Mouse (Mus musculus) hematopoietic stem cell, adult 5-6 weeks (primary cell): ENCODE data around the gene Dhx9. TPM values are rescaled to one million over a fixed set of nuclear protein-coding genes. Genes with fewer than 3 reads are reported as not detected.
"Not testable (repeated sequence)": the region's sequence is repeated elsewhere in the genome, so short reads cannot be mapped to it uniquely, and the experiment has no call there.

ENCODE experiments used
- ATAC-seq, 2 experiments: fragments of 125-278 bp in 1 of 2; replicated peaks in 1 of 2; 2 replicates each; pipeline ENCODE4 v1.8.0; 2016 to 2017; ENCODE audit warnings: inconsistent platforms in 2 of 2, mild to moderate bottlenecking in 2 of 2, moderate number of reproducible peaks in 2 of 2, low read depth in 1 of 2, moderate TSS enrichment in 1 of 2; ENCODE audit not compliant: low FRiP score in 2 of 2, poor library complexity in 2 of 2, severe bottlenecking in 2 of 2, insufficient read depth in 1 of 2, low TSS enrichment in 1 of 2
- total RNA-seq: library from RNA; stranded (forward); fragments of 172-1452, 232-1000 nt; gene quantifications from 2 replicates; pipeline ENCODE4 v1.2.3, GENCODE M21; 2017

Dhx9 gene
- total RNA-seq: 163 and 235 TPM in 2 replicates

DNA sequence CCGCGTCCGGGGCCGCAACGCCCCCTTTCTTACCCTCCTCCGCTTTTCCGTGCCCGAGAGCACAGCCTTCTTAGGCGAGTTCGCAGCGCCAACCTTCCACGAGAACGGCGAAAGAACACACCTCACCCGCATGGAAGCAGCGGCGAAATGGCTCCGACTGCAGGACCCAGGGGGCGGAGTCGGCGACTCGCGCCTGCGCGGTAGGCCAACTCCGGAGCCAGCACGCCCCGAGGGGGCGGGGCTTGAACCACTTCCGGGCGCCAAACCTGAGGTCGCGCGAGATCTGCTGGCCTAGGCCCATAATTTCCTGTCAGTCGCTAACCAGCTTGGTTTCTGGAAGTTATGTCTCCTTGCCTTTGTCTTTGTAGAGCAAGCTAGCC lies at the start of gene Dhx9:
Gene Dhx9 (minus strand): TSS at position 161 of the 380 bp plus-strand sequence.
- ATAC-seq: peak; percentile 63 to 85

- ATAC-seq: no peak
Observed at GRCm38 (mm10) chr1:153535611-153536010, 48.2 kb upstream of the Dhx9 start.

- ATAC-seq: not testable (repeated sequence)
Observed at GRCm38 (mm10) chr1:153532896-153533295, 45.4 kb upstream of the Dhx9 start.

DNA sequence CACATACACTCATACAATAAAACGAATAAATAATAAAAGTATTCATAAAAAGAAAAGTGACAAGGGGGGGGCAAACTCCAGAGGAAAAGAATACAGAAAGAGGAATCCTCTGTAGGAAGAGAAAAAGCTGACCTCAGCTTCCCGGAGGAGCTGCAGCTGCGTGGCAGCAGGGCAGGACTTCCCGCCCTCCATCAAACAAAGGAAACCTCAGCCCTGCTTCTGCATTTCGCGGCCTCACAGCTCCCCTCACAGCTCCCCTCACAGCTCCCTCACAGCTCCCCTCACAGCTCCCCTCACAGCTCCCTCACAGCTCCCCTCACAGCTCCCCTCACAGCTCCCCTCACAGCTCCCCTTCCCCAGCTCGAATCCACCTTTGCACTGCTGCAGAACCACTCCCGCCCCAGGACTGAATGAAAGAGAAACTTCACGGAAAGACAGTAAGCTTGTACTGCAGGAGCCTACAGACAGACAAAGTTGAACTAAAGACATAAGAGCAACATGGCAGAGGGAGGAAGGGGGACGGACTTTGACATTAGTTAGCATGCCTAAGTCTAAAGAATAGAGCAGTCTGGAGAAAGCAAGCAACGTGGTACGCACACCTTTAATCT lies 44.9 kb upstream of the Dhx9 start:
- peak; percentile 90 to 93 for ATAC-seq

DNA sequence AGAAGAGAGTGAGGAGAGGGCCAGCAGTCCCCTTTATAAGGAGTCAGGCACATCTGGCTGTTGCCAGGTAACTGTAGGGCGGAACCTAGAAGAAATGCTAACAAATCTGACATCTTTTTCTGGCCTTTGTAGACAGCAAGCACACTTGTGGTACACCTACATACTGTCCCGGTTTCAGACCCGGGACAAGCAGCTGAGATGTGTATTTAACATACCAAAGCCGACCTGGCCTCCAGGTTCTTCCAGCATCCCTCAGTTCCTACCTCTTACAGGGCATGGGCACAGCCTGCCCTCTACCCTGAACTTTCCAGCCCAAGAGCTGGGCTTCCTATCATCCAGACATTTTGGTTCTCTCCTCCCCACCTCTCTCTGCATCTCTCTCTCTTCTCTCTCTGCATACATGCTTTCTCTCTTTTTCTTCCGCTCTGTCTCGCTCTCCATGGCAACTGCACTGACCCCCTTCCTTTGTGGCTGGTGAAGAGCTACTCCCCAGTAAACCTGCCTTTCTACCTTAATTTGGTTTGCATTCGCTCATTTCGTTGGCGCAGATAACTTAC lies 44.3 kb upstream of the Dhx9 start:
- ATAC-seq: peak; percentile 29 to 35; a peak in 2 of 4 replicates

- no peak for ATAC-seq
Observed at GRCm38 (mm10) chr1:153522116-153522515, 34.7 kb upstream of the Dhx9 start.

DNA sequence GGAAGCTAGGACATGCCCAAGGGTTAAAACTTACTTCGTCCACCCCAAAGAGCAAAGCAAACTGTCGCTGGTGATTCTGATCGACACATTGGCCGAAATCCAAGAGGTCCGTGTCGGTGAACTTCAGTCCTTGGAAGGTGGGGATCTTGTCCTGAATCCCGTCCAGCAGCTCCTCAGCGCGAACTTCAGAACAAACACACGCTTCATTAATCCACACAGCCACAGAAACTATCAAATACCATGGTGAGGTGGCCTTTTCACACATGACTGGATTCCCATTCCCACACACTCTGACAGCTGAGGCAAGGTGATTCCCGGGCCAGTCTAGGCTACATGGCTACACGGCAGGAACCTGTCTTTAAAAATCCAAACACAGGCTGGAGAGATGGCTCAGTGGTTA lies 27.9 kb upstream of the Dhx9 start:
- no peak for ATAC-seq

DNA sequence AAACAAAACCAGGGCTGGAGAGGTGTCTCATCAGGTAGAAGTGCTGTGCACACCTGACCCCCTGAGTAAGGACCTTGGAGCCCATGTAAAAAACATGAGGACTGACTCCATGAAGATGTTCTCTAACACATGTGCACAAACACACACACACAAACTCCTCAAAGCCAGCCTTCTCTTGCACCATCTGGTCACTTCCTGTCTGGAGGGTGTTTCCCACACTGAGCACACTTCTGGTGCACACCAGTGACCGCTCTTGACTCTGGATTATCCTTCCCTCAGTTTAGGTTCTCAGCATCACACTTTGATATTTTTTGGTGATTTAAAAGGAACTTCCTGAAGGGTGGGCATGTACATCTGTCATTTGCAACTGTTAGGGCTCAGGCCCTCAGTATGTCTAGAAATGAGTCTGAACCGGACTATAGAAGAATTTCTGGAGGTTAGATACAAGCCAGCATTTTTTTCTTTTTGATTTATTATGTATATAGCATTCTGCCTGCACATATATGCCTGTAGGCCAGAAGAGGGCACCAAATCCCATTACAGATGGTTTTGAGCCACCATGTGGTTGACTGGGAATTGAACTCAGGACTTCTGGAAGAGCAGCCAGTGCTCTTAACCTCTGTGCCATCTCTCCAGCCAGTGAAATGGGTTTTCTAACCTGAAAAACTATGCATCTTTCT lies 23.0 kb upstream of the Dhx9 start:
- no peak for ATAC-seq

DNA sequence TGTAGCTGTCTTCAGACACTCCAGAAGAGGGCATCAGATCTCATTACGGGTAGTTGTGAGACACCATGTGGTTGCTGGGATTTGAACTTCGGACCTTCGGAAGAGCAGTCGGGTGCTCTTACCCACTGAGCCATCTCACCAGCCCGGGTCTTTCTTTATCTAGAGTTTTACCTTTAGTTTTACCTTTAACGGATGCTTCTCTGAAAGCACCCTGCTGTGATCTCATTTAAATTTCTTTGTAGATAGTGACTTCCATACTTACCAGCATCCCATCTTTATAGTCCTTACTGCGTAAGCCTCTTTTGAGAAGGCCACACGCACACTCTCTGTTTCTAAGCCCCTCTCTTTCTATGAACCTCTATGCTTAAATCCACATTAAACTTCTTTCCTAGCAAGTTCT lies 22.1 kb upstream of the Dhx9 start:
- ATAC-seq: not testable (repeated sequence)

- no peak for ATAC-seq
Observed at GRCm38 (mm10) chr1:153509012-153509411, 21.6 kb upstream of the Dhx9 start.

DNA sequence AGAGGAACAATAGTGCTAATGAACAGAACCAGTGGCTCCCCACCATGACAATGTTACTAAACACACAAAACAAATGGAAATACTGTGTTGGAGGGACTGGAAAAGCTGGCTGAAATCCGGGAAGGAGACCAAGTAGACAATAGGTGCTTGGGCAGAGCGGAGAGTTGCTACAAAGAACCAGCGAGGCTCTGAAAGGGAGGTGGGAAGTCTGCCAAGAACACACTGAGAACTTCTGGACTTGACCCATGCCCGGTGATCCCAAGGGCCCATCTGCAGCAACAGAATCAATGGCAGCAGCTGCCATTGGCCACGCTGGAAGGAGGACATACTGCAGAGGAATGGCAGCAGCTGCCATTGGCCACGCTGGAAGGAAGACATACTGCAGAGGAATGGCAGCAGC lies 18.8 kb upstream of the Dhx9 start:
- ATAC-seq: no peak

DNA sequence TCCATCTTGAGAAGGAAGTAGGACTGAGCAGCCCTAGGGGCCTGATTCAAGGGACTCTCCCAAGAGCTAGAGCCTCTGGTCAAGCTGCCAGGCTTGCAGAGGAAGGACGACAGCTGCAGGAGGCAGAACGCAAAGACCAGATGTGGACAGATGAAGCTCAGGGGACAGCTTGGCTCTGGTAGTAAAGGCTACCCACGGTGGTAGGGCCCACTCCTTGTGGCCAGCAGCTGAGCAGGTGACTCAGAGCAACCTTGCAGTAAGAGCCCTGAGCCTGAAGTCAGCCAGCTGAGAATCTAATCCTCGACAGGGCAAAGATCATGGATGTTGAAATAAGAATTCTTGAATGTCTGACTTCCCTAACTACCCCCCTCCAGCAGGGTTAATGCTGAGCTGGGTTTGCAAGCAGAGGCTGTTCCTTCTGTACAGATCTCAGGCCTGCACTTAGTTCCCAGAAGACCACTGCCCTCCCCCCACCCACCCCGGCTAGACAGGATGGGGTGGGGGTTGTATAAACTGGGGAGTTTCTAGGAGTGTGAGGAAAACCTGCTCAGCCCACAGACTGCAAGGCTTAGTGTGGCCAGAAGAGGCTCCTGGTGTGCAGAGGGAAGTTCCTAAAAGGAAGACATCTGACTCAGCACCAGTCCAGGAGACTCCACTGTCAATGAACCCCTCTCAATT lies 14.3 kb upstream of the Dhx9 start:
- 0 out of 4 replicates have a peak, but pooled peaks have one; percentile 22 to 32 for ATAC-seq

GRCm38 (mm10) chr1:153500030-153500429 lies 12.6 kb upstream of the Dhx9 start:
- no peak for ATAC-seq

DNA sequence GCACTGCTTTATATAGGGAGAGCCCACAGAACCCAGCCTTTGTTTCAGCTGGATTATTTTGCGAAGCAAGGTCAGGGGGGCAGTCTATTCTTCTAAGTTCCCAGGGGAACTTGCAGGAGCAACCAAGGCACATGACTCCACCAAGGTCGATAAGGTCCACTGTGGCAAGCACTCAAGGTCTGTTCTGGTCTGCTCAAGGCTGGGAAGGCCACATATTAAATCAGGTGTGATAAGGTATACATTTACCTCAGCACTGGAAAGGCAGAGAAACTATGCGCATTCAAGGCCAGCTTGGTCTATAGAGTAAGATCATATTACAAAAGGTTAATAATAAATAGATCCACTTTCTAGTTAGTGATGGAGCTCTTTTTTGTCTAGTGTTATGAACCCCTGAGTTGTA lies 8.6 kb upstream of the Dhx9 start:
- no peak for ATAC-seq

DNA sequence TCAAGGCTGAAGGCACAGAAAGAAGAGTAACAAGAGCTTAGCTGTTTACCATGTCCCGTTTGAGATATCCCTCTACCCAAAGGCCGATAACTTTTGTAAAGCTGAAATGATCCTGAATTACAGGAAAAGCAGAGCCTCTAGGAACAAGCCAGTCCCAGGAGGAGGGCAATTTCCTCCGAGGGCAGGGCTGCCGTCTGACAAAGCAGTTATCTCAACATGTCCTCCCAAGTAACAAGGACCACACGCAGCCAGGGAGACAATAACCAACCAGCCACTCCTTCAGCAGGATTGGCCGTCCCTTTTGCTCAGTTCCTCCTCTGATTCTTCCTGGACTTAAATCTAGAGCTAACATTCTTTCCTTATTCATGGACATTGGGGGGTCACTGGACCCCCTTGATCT lies 6.5 kb upstream of the Dhx9 start:
- ATAC-seq: no peak

- no peak for ATAC-seq
Observed at GRCm38 (mm10) chr1:153493338-153493737, 5.9 kb upstream of the Dhx9 start.

GRCm38 (mm10) chr1:153491822-153492221 lies 4.4 kb upstream of the Dhx9 start:
- peak; percentile 11 to 34; a peak in 1 of 4 replicates for ATAC-seq

DNA sequence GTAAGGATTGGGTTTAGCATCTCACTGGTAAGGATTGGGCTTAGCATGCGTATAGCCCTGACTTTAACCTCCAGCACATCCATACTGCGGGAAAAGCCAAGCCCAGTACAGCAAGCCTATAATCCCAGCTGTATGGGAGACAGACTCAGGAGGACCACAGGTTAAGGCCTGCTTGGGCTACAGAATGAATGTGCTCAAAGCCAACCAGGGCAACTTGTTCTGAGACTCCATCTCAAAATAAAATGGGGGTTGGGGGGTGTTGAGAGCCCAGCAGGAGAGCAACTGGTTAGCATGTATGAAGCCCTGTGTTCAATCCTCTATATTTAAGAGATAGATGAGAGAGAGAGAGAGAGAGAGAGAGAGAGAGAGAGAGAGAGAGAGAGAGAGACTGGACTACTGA lies 3.9 kb upstream of the Dhx9 start:
- ATAC-seq: no peak
